In genomic region chr1:179547176-179547575, GRCm38 (mm10) we compare ENCODE assay signal across 8 mouse cellular contexts. TPM values are rescaled to one million over a fixed set of nuclear protein-coding genes. Genes with fewer than 3 reads are reported as not detected.
DNase-seq lines count a peak whose midpoint lies in the region; ATAC-seq and TF ChIP-seq lines count a peak whose summit lies in the region.

No protein-coding gene starts in this region.

- H3K4me2 ChIP-seq in kidney, embryonic 14.5 days (replicated peaks; ENCODE audit: low read depth, low read length): peak overlapping the region; percentile 48
- H3K4me2 ChIP-seq in midbrain, embryonic 16.5 days (ENCODE audit: low read length): peak overlapping the region; percentile 72

- no peak for TF ChIP-seq POLR2A in brain, embryonic 14.5 days (IDR thresholded peaks at IDR 0.05; ENCODE audit: borderline replicate concordance, extremely low read depth, insufficient read depth, insufficient read length, poor library complexity, severe bottlenecking)

- H3K9me3 ChIP-seq in kidney, embryonic 14.5 days (ENCODE audit: control insufficient read depth, low read length): no peaks in the 10 kb centered on the region
- H3K9me3 ChIP-seq in midbrain, embryonic 16.5 days (replicated peaks; ENCODE audit: control insufficient read depth, low read length, poor library complexity, severe bottlenecking): no peaks in the 10 kb centered on the region

- no peak for DNase-seq in kidney, postnatal 25 days
- DNase-seq in brain, embryonic 14.5 days (ENCODE audit: low read depth): peak; percentile 58
- DNase-seq in induced T-regulatory cell, adult 2 months (ENCODE audit: low read depth): peak; percentile 39
- DNase-seq in layer of hippocampus, postnatal 10 days (ENCODE audit: low spot score in 2 of 2): no peak
- no peak for DNase-seq in T-cell, adult 2 months (ENCODE audit: low spot score)
- no peak for DNase-seq in urinary bladder, postnatal 36 days (ENCODE audit: low spot score in 2 of 2)

- TF ChIP-seq CTCF in brain, embryonic 14.5 days (IDR thresholded peaks at IDR 0.05; ENCODE audit: borderline replicate concordance, extremely low read depth, insufficient read depth, insufficient read length): no peak

- no peaks in the 10 kb centered on the region for H3K27me3 ChIP-seq in kidney, embryonic 14.5 days (ENCODE audit: control insufficient read depth, insufficient read depth, low read length)
- H3K27me3 ChIP-seq in midbrain, embryonic 16.5 days (ENCODE audit: control insufficient read depth, insufficient read depth, low read depth, low read length): no peaks in the 10 kb centered on the region

- peak overlapping the region; percentile 76 for H3K9ac ChIP-seq in kidney, embryonic 14.5 days (ENCODE audit: low read depth, low read length)
- peak overlapping the region; percentile 85 for H3K9ac ChIP-seq in midbrain, embryonic 16.5 days (ENCODE audit: low read depth, low read length)

- WGBS in kidney, embryonic 14.5 days: 14% methylated on average over 5 of the region's 5 CpGs
- 12% methylated on average over 5 of the region's 5 CpGs for WGBS in midbrain, embryonic 16.5 days

- H3K27ac ChIP-seq in kidney, embryonic 14.5 days (ENCODE audit: low read depth, low read length): no peak overlapping the region
- no peak overlapping the region for H3K27ac ChIP-seq in midbrain, embryonic 16.5 days (ENCODE audit: low read length)

- ATAC-seq in kidney, embryonic 14.5 days (ENCODE audit: low FRiP score, low TSS enrichment): no peak
- ATAC-seq in midbrain, embryonic 16.5 days: no peak

- H3K4me3 ChIP-seq in kidney, embryonic 14.5 days (ENCODE audit: low read length): peak overlapping the region; percentile 75
- H3K4me3 ChIP-seq in midbrain, embryonic 16.5 days (ENCODE audit: low read depth, low read length): peak overlapping the region; percentile 85

- H3K36me3 ChIP-seq in kidney, embryonic 14.5 days (ENCODE audit: control insufficient read depth, insufficient read depth, low read length): 0 out of 2 replicates have a peak, but pooled peaks cover 5% of the 10 kb centered on the region
- H3K36me3 ChIP-seq in midbrain, embryonic 16.5 days (ENCODE audit: control insufficient read depth, insufficient read depth, low read length): no peaks in the 10 kb centered on the region

- 0 out of 2 replicates have a peak, but pooled peaks cover 7% of the 10 kb centered on the region for H3K4me1 ChIP-seq in kidney, embryonic 14.5 days (ENCODE audit: control insufficient read depth, insufficient read depth, low read length)
- H3K4me1 ChIP-seq in midbrain, embryonic 16.5 days (ENCODE audit: control insufficient read depth, insufficient read depth, low read length): peaks cover 34% of the 10 kb centered on the region

RNA-seq across cellular contexts. Expression of gene Cnst, which starts 1.0 kb away (rescaled TPM):
- 7.7 and 14.1 TPM in 2 replicates for polyA plus RNA-seq in kidney, embryonic 14.5 days (2014; fragmentation: Nextera tagmentation; extraction: Ambion mirVana)
- polyA plus RNA-seq in brain, embryonic 14.5 days (2012; rRNA removed): 29.1 and 33.9 TPM in 2 replicates
- polyA plus RNA-seq in midbrain, embryonic 16.5 days (2015; fragmentation: Nextera tagmentation; extraction: Ambion mirVana): 27.5 and 29.8 TPM in 2 replicates
- 10 to 100 TPM; 28.8 to 30.0 TPM for total RNA-seq in layer of hippocampus, postnatal 10 days (2021)

RNA-seq across cellular contexts. Expression of gene Tfb2m, which starts 1.1 kb away (rescaled TPM):
- polyA plus RNA-seq in kidney, embryonic 14.5 days (2014; fragmentation: Nextera tagmentation; extraction: Ambion mirVana): 28.6 and 39.9 TPM in 2 replicates
- polyA plus RNA-seq in brain, embryonic 14.5 days (2012; rRNA removed): 19.2 and 20.0 TPM in 2 replicates
- polyA plus RNA-seq in midbrain, embryonic 16.5 days (2015; fragmentation: Nextera tagmentation; extraction: Ambion mirVana): 25.2 and 25.7 TPM in 2 replicates
- 10 to 100 TPM; 26.6 to 27.8 TPM for total RNA-seq in layer of hippocampus, postnatal 10 days (2021)

RNA-seq across cellular contexts. Expression of gene Smyd3, which starts 29.3 kb away (rescaled TPM):
- 19.9 and 21.5 TPM in 2 replicates for polyA plus RNA-seq in kidney, embryonic 14.5 days (2014; fragmentation: Nextera tagmentation; extraction: Ambion mirVana)
- polyA plus RNA-seq in brain, embryonic 14.5 days (2012; rRNA removed): 10.5 and 12.6 TPM in 2 replicates
- polyA plus RNA-seq in midbrain, embryonic 16.5 days (2015; fragmentation: Nextera tagmentation; extraction: Ambion mirVana): 27.0 and 30.6 TPM in 2 replicates
- 10 to 100 TPM; 21.8 to 26.0 TPM for total RNA-seq in layer of hippocampus, postnatal 10 days (2021)

Comparison
In these comparisons a context has a peak if more than half of its experiments do, and no peak if none do; other contexts are left out.
1. DNase-seq: peak in brain, embryonic 14.5 days (single experiment) and induced T-regulatory cell, adult 2 months (single experiment); none in kidney, postnatal 25 days (0 of 2), layer of hippocampus, postnatal 10 days (0 of 2), T-cell, adult 2 months (single experiment) and urinary bladder, postnatal 36 days (0 of 2).